8 mouse cellular contexts compared by ENCODE assay signal in genomic region chr7:43378226-43378625, GRCm38 (mm10). TPM values are rescaled to one million over a fixed set of nuclear protein-coding genes. Genes with fewer than 3 reads are reported as not detected.
DNase-seq lines count a peak whose midpoint lies in the region; ATAC-seq and TF ChIP-seq lines count a peak whose summit lies in the region.

No protein-coding gene starts in this region.

- TF ChIP-seq CTCF in cerebellum, adult 2 months (IDR thresholded peaks at IDR 0.05; ENCODE audit: borderline replicate concordance, insufficient read depth, low read depth, low read length) = peak; percentile 25; the same call in 1 of the 2 replicates

- WGBS in cerebellum, adult 2 months = 12% methylated on average over 5 of the region's 5 CpGs
- WGBS in midbrain, embryonic 11.5 days = 20% methylated on average over 5 of the region's 5 CpGs
- WGBS in midbrain, embryonic 16.5 days = 17% methylated on average over 5 of the region's 5 CpGs
- 20% methylated on average over 5 of the region's 5 CpGs for WGBS in limb, embryonic 14.5 days

- no peak overlapping the region for H3K4me3 ChIP-seq in cerebellum, adult 2 months (replicated peaks; ENCODE audit: insufficient read depth, low read depth, low read length)
- no peak overlapping the region for H3K4me3 ChIP-seq in midbrain, embryonic 11.5 days (ENCODE audit: low read depth, low read length)
- no peak overlapping the region for H3K4me3 ChIP-seq in midbrain, embryonic 16.5 days (ENCODE audit: low read depth, low read length)
- H3K4me3 ChIP-seq in limb, embryonic 14.5 days (replicated peaks; ENCODE audit: low read length) = no peak overlapping the region

- H3K9ac ChIP-seq in midbrain, embryonic 11.5 days (ENCODE audit: low read length) = no peak overlapping the region
- no peak overlapping the region for H3K9ac ChIP-seq in midbrain, embryonic 16.5 days (ENCODE audit: low read depth, low read length)
- no peak overlapping the region for H3K9ac ChIP-seq in limb, embryonic 14.5 days (ENCODE audit: low read depth, low read length, severe bottlenecking)

- no peaks in the 10 kb centered on the region for H3K36me3 ChIP-seq in midbrain, embryonic 11.5 days (ENCODE audit: control insufficient read depth, insufficient read depth, low read length)
- H3K36me3 ChIP-seq in midbrain, embryonic 16.5 days (ENCODE audit: control insufficient read depth, insufficient read depth, low read length) = no peaks in the 10 kb centered on the region
- no peaks in the 10 kb centered on the region for H3K36me3 ChIP-seq in limb, embryonic 14.5 days (ENCODE audit: control insufficient read depth, insufficient read depth, low read length)

- H3K4me2 ChIP-seq in midbrain, embryonic 11.5 days = no peak overlapping the region
- no peak overlapping the region for H3K4me2 ChIP-seq in midbrain, embryonic 16.5 days (ENCODE audit: low read length)
- H3K4me2 ChIP-seq in limb, embryonic 14.5 days (replicated peaks; ENCODE audit: low read depth, low read length, severe bottlenecking) = no peak overlapping the region

- no peak for ATAC-seq in midbrain, embryonic 11.5 days (ENCODE audit: low FRiP score)
- ATAC-seq in midbrain, embryonic 16.5 days = no peak
- ATAC-seq in limb, embryonic 14.5 days (ENCODE audit: low FRiP score, low read depth) = no peak

- no peaks in the 10 kb centered on the region for H3K27me3 ChIP-seq in cerebellum, adult 2 months (ENCODE audit: control insufficient read depth, insufficient read depth, low read length)
- no peaks in the 10 kb centered on the region for H3K27me3 ChIP-seq in midbrain, embryonic 11.5 days (ENCODE audit: control insufficient read depth, insufficient read depth, low read length)
- no peaks in the 10 kb centered on the region for H3K27me3 ChIP-seq in midbrain, embryonic 16.5 days (ENCODE audit: control insufficient read depth, insufficient read depth, low read depth, low read length)
- no peaks in the 10 kb centered on the region for H3K27me3 ChIP-seq in limb, embryonic 14.5 days (ENCODE audit: control insufficient read depth, insufficient read depth, low read length)

- no peaks in the 10 kb centered on the region for H3K9me3 ChIP-seq in midbrain, embryonic 11.5 days (ENCODE audit: control insufficient read depth, low read length)
- no peaks in the 10 kb centered on the region for H3K9me3 ChIP-seq in midbrain, embryonic 16.5 days (replicated peaks; ENCODE audit: control insufficient read depth, low read length, poor library complexity, severe bottlenecking)
- no peaks in the 10 kb centered on the region for H3K9me3 ChIP-seq in limb, embryonic 14.5 days (ENCODE audit: control insufficient read depth, low read length)

- peak; percentile 3 to 16 for DNase-seq in cerebellum, adult 2 months
- no peak for DNase-seq in cerebellum, adult 11-12 months
- DNase-seq in midbrain, embryonic 11.5 days (ENCODE audit: low spot score, missing footprints) = peak; percentile 89
- DNase-seq in c-Kit-negative CD71-positive TER-119-positive erythroid progenitor cells, embryonic 14.5 days (ENCODE audit: low read depth, low spot score) = peak; percentile 5
- DNase-seq in hindlimb bud, embryonic 11.5 days (ENCODE audit: extremely low spot score, low read depth, low spot score) = peak; percentile 24
- peak; percentile 63 for DNase-seq in limb, embryonic 14.5 days (ENCODE audit: low spot score)
- peak; percentile 19 for DNase-seq in retina, postnatal 7 days (ENCODE audit: low read depth, low spot score)

- no peaks in the 10 kb centered on the region for H3K4me1 ChIP-seq in cerebellum, adult 2 months (ENCODE audit: control insufficient read depth, insufficient read depth, low read length)
- H3K4me1 ChIP-seq in midbrain, embryonic 11.5 days (ENCODE audit: control insufficient read depth, insufficient read depth, low read length) = no peaks in the 10 kb centered on the region
- H3K4me1 ChIP-seq in midbrain, embryonic 16.5 days (ENCODE audit: control insufficient read depth, insufficient read depth, low read length) = no peaks in the 10 kb centered on the region
- H3K4me1 ChIP-seq in limb, embryonic 14.5 days (ENCODE audit: control insufficient read depth, insufficient read depth, low read length) = no peaks in the 10 kb centered on the region

- no peak overlapping the region for H3K27ac ChIP-seq in cerebellum, adult 2 months (ENCODE audit: insufficient read depth, low read length)
- no peak overlapping the region for H3K27ac ChIP-seq in midbrain, embryonic 11.5 days (ENCODE audit: low read depth, low read length)
- H3K27ac ChIP-seq in midbrain, embryonic 16.5 days (ENCODE audit: low read length) = no peak overlapping the region
- no peak overlapping the region for H3K27ac ChIP-seq in limb, embryonic 14.5 days (replicated peaks; ENCODE audit: low read depth, low read length)

- no peak for TF ChIP-seq POLR2A in cerebellum, adult 2 months (IDR thresholded peaks at IDR 0.05; ENCODE audit: borderline replicate concordance, insufficient read depth, low read length)
- no peak for TF ChIP-seq POLR2A in limb, embryonic 14.5 days (IDR thresholded peaks at IDR 0.05; ENCODE audit: borderline replicate concordance, extremely low read depth, insufficient read depth, insufficient read length)

RNA-seq across cellular contexts. Expression of gene Siglecf, which starts 27.1 kb away (rescaled TPM):
- 0.14 and 0.31 TPM in 2 replicates for polyA plus RNA-seq in cerebellum, adult 2 months (2012; rRNA removed)
- 0.23 and 0.55 TPM in 2 replicates for polyA plus RNA-seq in midbrain, embryonic 11.5 days (2014; fragmentation: Nextera tagmentation; extraction: Ambion mirVana)
- 0.18 and 0.22 TPM in 2 replicates for polyA plus RNA-seq in midbrain, embryonic 16.5 days (2015; fragmentation: Nextera tagmentation; extraction: Ambion mirVana)
- 0.19 and 0.28 TPM in 2 replicates for polyA plus RNA-seq in limb, embryonic 14.5 days (2012; rRNA removed)
- 0.18 and 0.28 TPM in 2 replicates for polyA plus RNA-seq in limb, embryonic 14.5 days (2014; fragmentation: Nextera tagmentation; extraction: Ambion mirVana)

RNA-seq across cellular contexts. Expression of gene Siglecg, which starts 29.8 kb away (rescaled TPM):
- 0.19 and 0.52 TPM in 2 replicates for polyA plus RNA-seq in cerebellum, adult 2 months (2012; rRNA removed)
- not detected in 2 replicates for polyA plus RNA-seq in midbrain, embryonic 11.5 days (2014; fragmentation: Nextera tagmentation; extraction: Ambion mirVana)
- not detected in 2 replicates for polyA plus RNA-seq in midbrain, embryonic 16.5 days (2015; fragmentation: Nextera tagmentation; extraction: Ambion mirVana)
- polyA plus RNA-seq in limb, embryonic 14.5 days (2012; rRNA removed) = 0.13 and 0.29 TPM in 2 replicates
- 0.07 and 0.33 TPM in 2 replicates for polyA plus RNA-seq in limb, embryonic 14.5 days (2014; fragmentation: Nextera tagmentation; extraction: Ambion mirVana)

RNA-seq across cellular contexts. Expression of gene Lim2, which starts 49.2 kb away (rescaled TPM):
- polyA plus RNA-seq in cerebellum, adult 2 months (2012; rRNA removed) = not detected in 2 replicates
- 0.20 TPM in 1 of 2 replicates, not detected in the other for polyA plus RNA-seq in midbrain, embryonic 11.5 days (2014; fragmentation: Nextera tagmentation; extraction: Ambion mirVana)
- polyA plus RNA-seq in midbrain, embryonic 16.5 days (2015; fragmentation: Nextera tagmentation; extraction: Ambion mirVana) = not detected in 2 replicates
- polyA plus RNA-seq in limb, embryonic 14.5 days (2012; rRNA removed) = not detected in 2 replicates
- polyA plus RNA-seq in limb, embryonic 14.5 days (2014; fragmentation: Nextera tagmentation; extraction: Ambion mirVana) = not detected in 2 replicates

RNA-seq across cellular contexts. Expression of gene Nkg7, which starts 58.6 kb away (rescaled TPM):
- polyA plus RNA-seq in cerebellum, adult 2 months (2012; rRNA removed) = 0.25 and 0.27 TPM in 2 replicates
- polyA plus RNA-seq in midbrain, embryonic 11.5 days (2014; fragmentation: Nextera tagmentation; extraction: Ambion mirVana) = 0.19 TPM in 1 of 2 replicates, not detected in the other
- not detected in 2 replicates for polyA plus RNA-seq in midbrain, embryonic 16.5 days (2015; fragmentation: Nextera tagmentation; extraction: Ambion mirVana)
- polyA plus RNA-seq in limb, embryonic 14.5 days (2012; rRNA removed) = 0.68 and 0.88 TPM in 2 replicates
- 1.7 and 2.3 TPM in 2 replicates for polyA plus RNA-seq in limb, embryonic 14.5 days (2014; fragmentation: Nextera tagmentation; extraction: Ambion mirVana)
